Mouse (Mus musculus): Measurements from ENCODE around the gene Gpr31b.
"Not testable (repeated sequence)": the region's sequence is repeated elsewhere in the genome, so short reads cannot be mapped to it uniquely, and the experiment has no call there.

GRCm38 (mm10) chr17:13060804-13061203 lies 8.7 kb upstream of the Gpr31b start, which contains the start of gene Tcp10b:
- not testable (repeated sequence) for TF ChIP-seq CTCF (IDR thresholded peaks at IDR 0.05; ENCODE audit: insufficient read depth, low read length); POLR2A (IDR thresholded peaks at IDR 0.05; ENCODE audit: borderline replicate concordance, extremely low read depth, low read depth, low read length)

Data from lung, adult 2 months (tissue).